Mouse (Mus musculus): ENCODE results near the gene Jsrp1.

DNA sequence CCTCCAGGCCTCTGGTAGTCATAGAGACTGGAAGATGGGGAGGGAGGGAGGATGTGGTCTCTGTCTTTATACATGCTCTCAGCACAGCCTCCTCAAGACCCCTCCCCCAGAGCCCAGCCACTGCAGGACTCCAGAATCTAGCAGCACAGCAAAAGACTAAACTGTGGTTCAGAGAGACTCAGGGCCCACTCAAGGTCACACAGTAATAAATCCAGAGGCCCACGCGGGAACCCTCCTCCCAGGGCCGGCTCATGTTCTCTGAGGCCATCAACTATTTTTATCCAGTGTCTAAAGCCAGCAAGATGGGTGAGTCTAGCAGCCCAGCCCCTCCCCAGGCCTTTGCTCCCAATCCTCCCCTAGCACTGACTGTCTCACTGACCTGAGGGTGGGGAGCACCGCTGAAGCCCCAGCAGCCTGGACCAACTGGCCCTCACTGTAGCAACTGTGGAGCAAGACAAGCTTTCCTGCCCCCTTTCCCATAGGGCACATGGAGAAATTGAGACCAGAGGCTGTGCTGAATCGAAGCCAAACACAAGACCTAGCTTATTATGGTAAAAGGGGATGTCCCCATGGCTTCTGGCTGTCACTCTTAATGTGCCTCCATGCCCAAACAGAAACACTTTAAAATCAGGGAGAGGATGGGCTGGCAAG is 782 bp downstream of the Jsrp1 start:
- TF ChIP-seq CTCF (IDR thresholded peaks at IDR 0.05; ENCODE audit: low read depth, low read length) = no peak
- TF ChIP-seq GATA1 (IDR thresholded peaks at IDR 0.05; ENCODE audit: borderline replicate concordance, low read length) = no peak
- no peak for TF ChIP-seq TAL1 (conservative IDR thresholded peaks at IDR 0.05; ENCODE audit: low read depth, low read length)

All from G1E (cell line).